Mouse (Mus musculus) liver, adult 2 months (tissue): ENCODE data around the gene Pepd. TPM values are rescaled to one million over a fixed set of nuclear protein-coding genes. Genes with fewer than 3 reads are reported as not detected.

Experiments
- DNase-seq: peaks from one replicate; pipeline ENCODE4 v3.0.0-alpha.2; 2011; ENCODE audit warnings: low read depth, low spot score; ENCODE audit errors: extremely low read depth
- H3K27ac ChIP-seq: fragments of 200-500 bp; replicated peaks from 2 replicates; pipeline ENCODE4 v1.5.1; 2012; ENCODE audit warnings: low read depth, mild to moderate bottlenecking, control low read depth, inconsistent platforms, low read length; ENCODE audit not compliant: insufficient read depth
- H3K27me3 ChIP-seq: fragments of 200-500 bp; 2 replicates; pipeline ENCODE4 v1.6.1; 2012; ENCODE audit warnings: mild to moderate bottlenecking, moderate library complexity, low read length, inconsistent platforms; ENCODE audit not compliant: control insufficient read depth, insufficient read depth
- H3K36me3 ChIP-seq: fragments of 200-500 bp; 2 replicates; pipeline ENCODE4 v1.6.1; 2012; ENCODE audit warnings: low read length, inconsistent platforms; ENCODE audit not compliant: control insufficient read depth, insufficient read depth
- H3K4me1 ChIP-seq: fragments of 200-500 bp; 2 replicates; pipeline ENCODE4 v1.6.1; 2011; ENCODE audit warnings: low read length; ENCODE audit not compliant: control insufficient read depth, insufficient read depth
- H3K4me3 ChIP-seq: fragments of 200-500 bp; 2 replicates; pipeline ENCODE4 v1.5.1; 2011; ENCODE audit warnings: low read depth, mild to moderate bottlenecking, control low read depth, low read length, moderate library complexity; ENCODE audit not compliant: insufficient read depth
- H3K79me2 ChIP-seq: fragments of 200-500 bp; 2 replicates; pipeline ENCODE4 v1.6.1; 2012; ENCODE audit warnings: inconsistent platforms, mild to moderate bottlenecking, low read length, moderate library complexity; ENCODE audit not compliant: control insufficient read depth, insufficient read depth
- H3K9ac ChIP-seq: fragments of 200-500 bp; 2 replicates; pipeline ENCODE4 v1.6.1; 2012; ENCODE audit warnings: low read depth, mild to moderate bottlenecking, control low read depth, inconsistent platforms, low read length
- CTCF ChIP-seq: fragments of 200-500 bp; IDR thresholded peaks from 2 replicates; pipeline ENCODE4 v1.5.1; 2011; ENCODE audit warnings: low read depth, low read length, control low read depth
- POLR2A ChIP-seq: fragments of 200-500 bp; IDR thresholded peaks from 2 replicates; pipeline ENCODE4 v1.6.1; 2011; ENCODE audit warnings: low read length, control low read depth; ENCODE audit not compliant: insufficient read depth; ENCODE audit errors: extremely low read depth
- WGBS: fragments of 180-500 bp; shearing (Covaris S2); methylation state at CpG from one replicate; pipeline ENCODE4 v1.1.7; 2018; 5-methylcytosine and 5-hydroxymethylcytosine counted together
- polyA plus RNA-seq: library from polyadenylated mRNA; depleted of rRNA; stranded (reverse); fragments of >200 nt; gene quantifications from 2 replicates; pipeline ENCODE4 v1.2.3, GENCODE M21; 2012
- total RNA-seq: library from RNA; depleted of rRNA; stranded (reverse); fragments of >200 nt; gene quantifications from 2 replicates; pipeline ENCODE4 v1.2.3, GENCODE M21; 2014

The Pepd gene
- total and polyA plus RNA-seq, 2 experiments: 71.9 to 76.2 TPM

- no peaks in the 10 kb centered on the region for H3K4me1 ChIP-seq
- no peak overlapping the region for H3K27ac ChIP-seq
- H3K36me3 ChIP-seq: peaks cover 5% of the 10 kb centered on the region; the same call in 1 of the 2 replicates
- H3K9ac ChIP-seq: no peak overlapping the region
- no peak overlapping the region for H3K4me3 ChIP-seq
- no peaks in the 10 kb centered on the region for H3K27me3 ChIP-seq
- 94% methylated on average over 7 of the region's 7 CpGs for WGBS
- no peaks in the 10 kb centered on the region for H3K79me2 ChIP-seq
- DNase-seq: no peak
- no peak for TF ChIP-seq CTCF
- no peak for TF ChIP-seq POLR2A
These were observed 34.2 kb downstream of the Pepd start for GRCm38 (mm10) chr7:34946269-34946925.

DNA sequence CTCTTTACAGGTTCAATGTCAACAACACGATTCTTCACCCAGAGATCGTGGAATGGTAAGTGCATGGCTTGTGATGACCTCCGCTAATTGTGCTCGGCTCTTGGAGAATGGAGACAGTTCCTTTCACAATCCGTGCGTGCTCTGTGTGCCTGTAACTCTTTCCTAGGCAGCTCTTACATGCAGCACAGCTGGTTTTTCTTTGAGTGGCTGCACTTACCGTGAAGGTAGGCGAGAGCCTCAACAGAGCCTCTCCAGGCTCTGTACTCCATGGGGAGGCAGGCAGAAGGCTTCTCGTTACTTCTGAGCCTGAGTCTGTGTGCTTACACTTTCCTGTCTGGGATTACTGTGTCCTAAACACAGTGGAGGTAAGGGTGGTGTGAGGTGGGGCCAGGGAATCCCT, 42.4 kb downstream of the Pepd start:
- Histone ChIP-seq H3K4me3 (no peak overlapping the region), H3K4me1 (no peaks in the 10 kb centered on the region), H3K27me3 (no peaks in the 10 kb centered on the region), H3K9ac (no peak overlapping the region), H3K36me3 (peaks cover 3% of the 10 kb centered on the region), H3K79me2 (no peaks in the 10 kb centered on the region), H3K27ac (no peak overlapping the region)
- no peak for TF ChIP-seq POLR2A
- no peak for TF ChIP-seq CTCF
- no peak for DNase-seq
- WGBS: 96% methylated on average over 9 of the region's 9 CpGs

- WGBS: 89% methylated on average over 3 of the region's 3 CpGs
- H3K4me3 ChIP-seq: no peak overlapping the region
- no peak for DNase-seq
- peaks cover 3% of the 10 kb centered on the region for H3K36me3 ChIP-seq
- no peaks in the 10 kb centered on the region for H3K27me3 ChIP-seq
- H3K9ac ChIP-seq: no peak overlapping the region
- H3K79me2 ChIP-seq: no peaks in the 10 kb centered on the region
- no peak overlapping the region for H3K27ac ChIP-seq
- no peak for TF ChIP-seq POLR2A
- TF ChIP-seq CTCF: no peak
- H3K4me1 ChIP-seq: no peaks in the 10 kb centered on the region
These were observed 43.1 kb downstream of the Pepd start for GRCm38 (mm10) chr7:34955295-34955694.

DNA sequence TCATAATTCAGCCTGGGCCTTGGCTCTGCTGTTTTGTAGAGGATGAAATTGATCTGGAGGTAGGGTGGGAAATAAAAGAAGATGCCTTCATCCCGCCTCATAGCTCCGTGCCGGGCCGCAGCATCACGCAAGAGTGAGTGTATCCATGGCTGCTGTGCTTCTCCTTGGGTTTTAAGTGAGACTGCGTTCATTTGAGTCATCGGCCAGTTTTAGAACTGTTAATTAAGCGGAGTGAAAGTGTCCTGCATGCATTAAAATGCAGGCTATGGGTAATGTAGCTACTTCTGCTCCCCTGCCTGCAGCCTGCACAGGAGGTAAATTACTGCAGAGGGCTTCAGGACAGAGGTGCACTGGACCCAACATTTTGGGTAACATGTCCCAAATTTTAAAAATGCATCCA, 45.0 kb downstream of the Pepd start:
- Histone ChIP-seq H3K4me3 (no peak overlapping the region), H3K36me3 (no peaks in the 10 kb centered on the region), H3K79me2 (no peaks in the 10 kb centered on the region), H3K27ac (no peak overlapping the region), H3K4me1 (no peaks in the 10 kb centered on the region), H3K27me3 (no peaks in the 10 kb centered on the region), H3K9ac (no peak overlapping the region)
- WGBS: 97% methylated on average over 8 of the region's 8 CpGs
- TF ChIP-seq CTCF (no peak), POLR2A (no peak)
- DNase-seq: no peak

- WGBS: 91% methylated on average over 11 of the region's 11 CpGs
These were observed 51.9 kb downstream of the Pepd start for GRCm38 (mm10) chr7:34963889-34964645.

GRCm38 (mm10) chr7:34967362-34967761, 55.2 kb downstream of the Pepd start:
- DNase-seq: no peak
- Histone ChIP-seq H3K4me3 (no peak overlapping the region), H3K27me3 (no peaks in the 10 kb centered on the region), H3K27ac (no peak overlapping the region), H3K36me3 (peaks cover 13% of the 10 kb centered on the region; the same call in 1 of the 2 replicates), H3K9ac (no peak overlapping the region), H3K4me1 (no peaks in the 10 kb centered on the region), H3K79me2 (no peaks in the 10 kb centered on the region)
- TF ChIP-seq CTCF (no peak), POLR2A (no peak)
- 89% methylated on average over 3 of the region's 3 CpGs for WGBS

More at GRCm38 (mm10) chr7:34963889-34964645, 51.9 kb downstream of the Pepd start:
- H3K9ac ChIP-seq: no peak overlapping the region
- DNase-seq: no peak
- no peaks in the 10 kb centered on the region for H3K4me1 ChIP-seq
- H3K79me2 ChIP-seq: no peaks in the 10 kb centered on the region
- TF ChIP-seq POLR2A (no peak), CTCF (no peak)
- H3K4me3 ChIP-seq: no peak overlapping the region
- H3K36me3 ChIP-seq: peaks cover 2% of the 10 kb centered on the region; the same call in 1 of the 2 replicates
- no peak overlapping the region for H3K27ac ChIP-seq
- H3K27me3 ChIP-seq: no peaks in the 10 kb centered on the region
